Mouse (Mus musculus): Measurements from ENCODE around the gene Endov. TPM values are rescaled to one million over a fixed set of nuclear protein-coding genes. Genes with fewer than 3 reads are reported as not detected.
A peak's percentile ranks its signal among the peaks of the same experiment; 100 is the strongest.

Endov gene
- polyA plus RNA-seq, 1 experiment: 15.4 TPM

- 57% methylated on average over 9 of the region's 9 CpGs for WGBS
- H3K27me3 ChIP-seq (ENCODE audit: control insufficient read depth, insufficient read depth, low read length): no peaks in the 10 kb centered on the region
- DNase-seq: no peak
- no peak overlapping the region for H3K27ac ChIP-seq (ENCODE audit: insufficient read depth, low read length)
- TF ChIP-seq POLR2A (IDR thresholded peaks at IDR 0.05; ENCODE audit: borderline replicate concordance, insufficient read depth, low read length) (no peak), CTCF (IDR thresholded peaks at IDR 0.05; ENCODE audit: borderline replicate concordance, insufficient read depth, low read depth, low read length) (no peak)
- H3K4me3 ChIP-seq (replicated peaks; ENCODE audit: insufficient read depth, low read depth, low read length): no peak overlapping the region
- peaks cover 51% of the 10 kb centered on the region for H3K4me1 ChIP-seq (ENCODE audit: control insufficient read depth, insufficient read depth, low read length)
These were observed 22.0 kb downstream of the Endov start for GRCm38 (mm10) chr11:119513038-119513659.

DNA sequence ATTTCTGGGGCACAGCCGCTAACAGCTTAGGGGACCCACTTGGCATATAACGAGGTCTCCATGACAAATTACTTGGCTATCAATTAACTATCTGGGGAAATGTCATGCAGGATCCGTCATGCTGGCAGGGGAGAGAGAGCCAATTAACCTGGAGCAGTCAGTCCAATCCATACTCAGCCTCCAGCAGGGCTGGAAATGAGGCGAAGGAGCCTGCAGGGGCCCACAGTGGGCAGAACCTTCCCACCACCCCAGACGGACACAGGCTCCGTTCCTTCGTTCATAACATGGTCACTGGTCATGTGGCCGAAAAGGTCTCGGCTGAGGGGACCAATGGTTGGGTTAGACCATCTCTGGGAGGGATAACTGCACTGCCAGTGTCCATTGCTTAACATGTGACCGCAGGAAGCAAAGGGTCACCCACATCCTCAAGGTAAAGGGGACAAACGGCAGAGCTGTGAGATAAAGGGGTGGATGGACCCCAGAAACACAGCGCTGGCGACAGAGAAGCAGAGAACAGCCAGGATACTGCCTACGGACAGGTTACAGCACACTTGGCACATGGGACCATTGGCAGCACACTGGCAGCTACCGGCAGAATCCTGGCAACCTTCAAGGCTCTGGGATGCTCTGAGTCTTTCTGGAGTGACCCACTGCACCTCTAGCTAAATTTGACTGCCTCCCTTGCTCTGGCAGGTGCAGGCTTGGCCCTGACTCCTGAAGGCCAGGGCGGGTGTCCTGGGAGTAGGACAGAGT lies 23.1 kb downstream of the Endov start:
- DNase-seq: peak; percentile 87 to 93
- Histone ChIP-seq H3K27ac (ENCODE audit: insufficient read depth, low read length) (peak overlapping the region; percentile 81), H3K27me3 (ENCODE audit: control insufficient read depth, insufficient read depth, low read length) (no peaks in the 10 kb centered on the region), H3K4me1 (ENCODE audit: control insufficient read depth, insufficient read depth, low read length) (peaks cover 59% of the 10 kb centered on the region), H3K4me3 (replicated peaks; ENCODE audit: insufficient read depth, low read depth, low read length) (peak overlapping the region; percentile 15)
- WGBS: 9% methylated on average over 16 of the region's 16 CpGs
- TF ChIP-seq CTCF (IDR thresholded peaks at IDR 0.05; ENCODE audit: borderline replicate concordance, insufficient read depth, low read depth, low read length) (no peak), POLR2A (IDR thresholded peaks at IDR 0.05; ENCODE audit: borderline replicate concordance, insufficient read depth, low read length) (no peak; the same call in 1 of the 2 replicates)

DNA sequence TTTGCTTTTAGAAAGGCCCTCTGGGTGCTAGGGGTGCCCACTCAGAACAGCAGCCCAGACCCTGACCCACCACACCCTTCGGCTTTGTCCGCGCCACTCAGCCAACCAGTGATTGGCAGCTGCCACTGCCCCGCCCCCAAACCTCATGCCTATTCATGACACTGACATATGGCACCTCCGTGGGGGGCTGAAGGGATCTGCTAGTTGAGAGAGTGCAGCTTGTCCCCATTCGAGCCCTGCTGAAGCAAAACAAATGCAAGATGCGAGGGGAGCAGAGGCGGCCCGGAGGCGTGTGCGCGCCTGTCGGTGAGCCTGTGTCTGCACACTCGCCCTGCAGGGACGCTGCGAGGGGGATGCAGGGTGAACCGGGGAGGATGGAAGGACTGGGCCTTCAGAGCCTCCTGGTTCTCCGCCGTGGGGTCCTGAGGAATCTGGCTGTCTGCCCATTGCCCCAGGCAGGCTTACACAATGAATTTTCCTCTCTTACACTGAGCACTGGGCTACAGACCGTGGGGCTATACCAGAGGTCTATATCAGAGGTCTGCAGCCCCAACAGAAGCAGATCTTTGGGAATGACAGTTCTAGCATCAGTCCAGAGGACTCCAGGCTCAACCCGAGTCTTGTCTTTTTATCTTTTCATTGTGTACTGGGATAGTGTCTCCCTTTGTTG lies 24.0 kb downstream of the Endov start:
- Histone ChIP-seq H3K27me3 (ENCODE audit: control insufficient read depth, insufficient read depth, low read length) (no peaks in the 10 kb centered on the region), H3K4me1 (ENCODE audit: control insufficient read depth, insufficient read depth, low read length) (peaks cover 66% of the 10 kb centered on the region), H3K27ac (ENCODE audit: insufficient read depth, low read length) (peak overlapping the region; percentile 81), H3K4me3 (replicated peaks; ENCODE audit: insufficient read depth, low read depth, low read length) (peak overlapping the region; percentile 6)
- TF ChIP-seq CTCF (IDR thresholded peaks at IDR 0.05; ENCODE audit: borderline replicate concordance, insufficient read depth, low read depth, low read length) (peak; percentile 56), POLR2A (IDR thresholded peaks at IDR 0.05; ENCODE audit: borderline replicate concordance, insufficient read depth, low read length) (peak; percentile 49; the same call in 1 of the 2 replicates)
- WGBS: 3% methylated on average over 21 of the region's 21 CpGs
- peak; percentile 98 for DNase-seq

DNA sequence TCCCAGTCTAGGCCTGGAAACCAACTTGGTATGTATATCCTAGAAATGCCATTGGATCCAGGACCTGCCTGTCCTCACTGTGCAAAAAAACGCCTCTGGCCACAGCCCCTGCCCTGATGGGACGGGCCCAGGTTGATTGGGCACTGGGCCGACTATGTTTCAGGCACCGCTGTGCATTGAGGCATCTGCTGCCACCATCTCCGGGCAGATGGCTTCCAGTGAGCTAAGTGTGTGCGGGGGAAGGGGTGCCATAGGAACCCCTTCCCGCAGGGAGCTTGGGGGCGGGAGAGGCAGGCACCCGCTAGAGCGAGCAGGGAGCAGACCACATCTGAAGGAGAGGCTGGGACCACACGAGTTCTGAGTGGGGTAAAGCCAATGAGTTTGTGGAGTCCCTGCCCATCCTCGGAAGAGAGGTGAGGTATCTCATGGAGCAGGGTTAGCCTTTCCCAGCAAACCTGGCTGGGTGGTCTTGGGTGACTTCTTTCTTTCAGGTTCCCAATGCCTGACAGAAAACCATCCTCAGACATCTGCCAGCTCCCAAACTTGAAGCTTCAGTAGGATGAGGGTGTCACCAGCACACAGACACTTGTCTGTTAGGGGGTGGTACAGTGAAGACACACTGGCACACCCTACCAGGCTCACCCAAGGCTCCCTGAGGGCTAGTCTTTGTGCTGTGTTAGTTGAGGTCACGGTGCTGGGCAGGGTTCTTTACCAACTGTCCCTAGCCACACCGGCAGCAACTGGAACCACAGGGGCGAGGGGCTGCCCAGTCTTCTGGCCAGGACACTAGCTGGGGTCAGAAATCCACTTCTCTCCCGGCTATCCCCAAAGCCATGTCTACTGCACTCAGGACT lies 24.9 kb downstream of the Endov start:
- H3K27ac ChIP-seq (ENCODE audit: insufficient read depth, low read length): peak overlapping the region; percentile 81
- H3K4me1 ChIP-seq (ENCODE audit: control insufficient read depth, insufficient read depth, low read length): peaks cover 73% of the 10 kb centered on the region
- H3K4me3 ChIP-seq (replicated peaks; ENCODE audit: insufficient read depth, low read depth, low read length): no peak overlapping the region
- WGBS: 33% methylated on average over 16 of the region's 16 CpGs
- DNase-seq: peak in 1 of 2 experiments; percentile 50
- H3K27me3 ChIP-seq (ENCODE audit: control insufficient read depth, insufficient read depth, low read length): no peaks in the 10 kb centered on the region
- TF ChIP-seq CTCF (IDR thresholded peaks at IDR 0.05; ENCODE audit: borderline replicate concordance, insufficient read depth, low read depth, low read length): no peak
- no peak for TF ChIP-seq POLR2A (IDR thresholded peaks at IDR 0.05; ENCODE audit: borderline replicate concordance, insufficient read depth, low read length)

GRCm38 (mm10) chr11:119516677-119517361 lies 25.7 kb downstream of the Endov start:
- Histone ChIP-seq H3K27ac (ENCODE audit: insufficient read depth, low read length) (peak overlapping the region; percentile 81), H3K4me1 (ENCODE audit: control insufficient read depth, insufficient read depth, low read length) (peaks cover 77% of the 10 kb centered on the region), H3K4me3 (replicated peaks; ENCODE audit: insufficient read depth, low read depth, low read length) (no peak overlapping the region), H3K27me3 (ENCODE audit: control insufficient read depth, insufficient read depth, low read length) (no peaks in the 10 kb centered on the region)
- WGBS: 19% methylated on average over 12 of the region's 12 CpGs
- no peak for TF ChIP-seq POLR2A (IDR thresholded peaks at IDR 0.05; ENCODE audit: borderline replicate concordance, insufficient read depth, low read length)
- peak; percentile 27; the same call in 1 of the 2 replicates for TF ChIP-seq CTCF (IDR thresholded peaks at IDR 0.05; ENCODE audit: borderline replicate concordance, insufficient read depth, low read depth, low read length)
- DNase-seq: peak; percentile 65 to 73

GRCm38 (mm10) chr11:119519387-119519786 lies 28.2 kb downstream of the Endov start:
- WGBS: 79% methylated on average over 1 of the region's 1 CpGs
- H3K27ac ChIP-seq (ENCODE audit: insufficient read depth, low read length): no peak overlapping the region
- DNase-seq: peak in 1 of 2 experiments; percentile 50
- TF ChIP-seq CTCF (IDR thresholded peaks at IDR 0.05; ENCODE audit: borderline replicate concordance, insufficient read depth, low read depth, low read length): no peak
- no peak for TF ChIP-seq POLR2A (IDR thresholded peaks at IDR 0.05; ENCODE audit: borderline replicate concordance, insufficient read depth, low read length)
- no peaks in the 10 kb centered on the region for H3K27me3 ChIP-seq (ENCODE audit: control insufficient read depth, insufficient read depth, low read length)
- no peak overlapping the region for H3K4me3 ChIP-seq (replicated peaks; ENCODE audit: insufficient read depth, low read depth, low read length)
- peaks cover 84% of the 10 kb centered on the region for H3K4me1 ChIP-seq (ENCODE audit: control insufficient read depth, insufficient read depth, low read length)

Measured in cerebellum, adult 2 months (tissue).